Mouse (Mus musculus): ENCODE measurements at regions not wholly inside any gene's neighbourhood (a gene's known extent, or its start where the extent isn't known, plus 50 kb on each side); places are given as distances from the start of the nearest gene placed in this dataset.

DNA sequence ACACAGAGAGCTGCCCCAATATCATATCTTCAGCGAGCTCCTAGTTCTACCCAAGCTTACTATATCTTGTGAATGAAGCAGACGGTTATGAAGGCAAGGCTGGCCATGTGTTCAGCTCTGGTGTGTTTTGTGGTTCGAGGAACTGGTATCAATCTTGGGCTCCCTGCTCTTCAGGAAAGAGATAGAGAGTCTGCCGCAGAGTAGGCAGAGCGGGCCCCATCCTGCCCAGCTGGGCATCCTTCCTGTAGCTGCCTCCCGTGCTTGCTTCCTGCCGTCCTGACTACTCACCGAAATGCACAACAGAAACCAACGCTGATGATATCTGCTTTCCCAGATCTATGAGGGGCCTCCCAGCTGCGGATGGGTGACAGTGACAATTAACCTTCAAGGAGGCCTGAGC, 60.3 kb downstream of the Snrpe start:
- DNase-seq (ENCODE audit: low spot score): no peak

DNA sequence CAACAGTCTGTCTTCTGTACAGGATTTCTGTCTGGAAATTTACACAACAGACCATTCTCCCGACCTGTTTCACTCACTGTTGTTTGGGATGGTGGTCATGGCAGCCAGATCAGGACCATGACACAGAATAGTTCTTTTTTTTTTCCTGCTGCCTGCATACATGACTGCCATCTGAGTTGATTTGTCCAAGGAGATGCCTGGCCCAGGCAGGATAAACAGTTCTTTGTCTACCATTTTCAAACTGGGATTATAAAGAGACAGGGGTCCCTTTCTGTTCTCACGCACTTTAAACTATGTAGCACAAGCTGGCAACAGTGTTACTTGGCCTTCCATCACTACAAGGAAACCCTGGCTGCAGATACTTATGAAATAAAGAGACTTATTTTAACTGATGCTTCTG, 61.1 kb downstream of the Snrpe start:
- no peak for DNase-seq (ENCODE audit: low spot score)

- DNase-seq (ENCODE audit: low spot score): no peak
Measured at GRCm38 (mm10) chr1:133547541-133547940, 62.5 kb downstream of the Snrpe start.

DNA sequence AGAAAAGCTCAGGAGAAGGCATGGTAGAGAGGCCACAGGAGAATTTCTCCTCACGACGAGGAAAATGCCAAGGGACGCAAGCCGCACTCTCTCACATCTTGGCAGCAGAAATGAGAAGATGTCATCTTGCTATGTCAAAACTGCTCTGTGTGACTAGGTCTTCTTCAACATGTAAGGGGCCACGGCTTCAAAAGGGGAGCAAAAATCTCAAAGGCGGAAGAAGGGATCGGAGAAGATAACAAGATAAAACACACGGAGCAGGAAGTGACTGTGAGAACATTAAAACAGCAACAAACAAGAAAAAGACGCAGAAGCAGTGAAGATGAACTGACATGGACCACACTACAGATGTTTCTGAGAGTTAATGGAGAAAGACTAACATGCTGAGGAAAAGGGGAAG, 65.1 kb downstream of the Snrpe start:
- DNase-seq (ENCODE audit: low spot score): no peak

DNA sequence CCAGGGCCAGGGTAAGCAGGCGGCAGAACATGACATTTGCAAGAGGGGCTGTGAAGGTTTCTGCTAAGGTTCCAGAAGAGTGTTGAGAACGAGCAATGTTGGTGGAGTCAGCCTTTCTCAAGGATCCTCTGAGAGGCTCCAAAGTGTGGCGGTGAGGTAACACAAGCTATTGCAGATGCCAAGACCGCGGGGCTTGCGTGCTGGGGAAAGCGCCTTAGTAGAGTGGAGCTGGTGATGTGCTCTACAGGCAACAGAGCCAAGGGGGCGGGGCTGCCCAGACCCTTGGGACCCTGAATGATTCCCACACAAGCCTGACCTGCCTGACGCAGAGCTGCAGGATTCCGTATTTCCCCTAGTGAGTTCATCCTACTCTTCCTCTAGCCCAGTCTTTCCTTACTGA, 66.3 kb downstream of the Snrpe start:
- DNase-seq (ENCODE audit: low spot score): peak; percentile 49

DNA sequence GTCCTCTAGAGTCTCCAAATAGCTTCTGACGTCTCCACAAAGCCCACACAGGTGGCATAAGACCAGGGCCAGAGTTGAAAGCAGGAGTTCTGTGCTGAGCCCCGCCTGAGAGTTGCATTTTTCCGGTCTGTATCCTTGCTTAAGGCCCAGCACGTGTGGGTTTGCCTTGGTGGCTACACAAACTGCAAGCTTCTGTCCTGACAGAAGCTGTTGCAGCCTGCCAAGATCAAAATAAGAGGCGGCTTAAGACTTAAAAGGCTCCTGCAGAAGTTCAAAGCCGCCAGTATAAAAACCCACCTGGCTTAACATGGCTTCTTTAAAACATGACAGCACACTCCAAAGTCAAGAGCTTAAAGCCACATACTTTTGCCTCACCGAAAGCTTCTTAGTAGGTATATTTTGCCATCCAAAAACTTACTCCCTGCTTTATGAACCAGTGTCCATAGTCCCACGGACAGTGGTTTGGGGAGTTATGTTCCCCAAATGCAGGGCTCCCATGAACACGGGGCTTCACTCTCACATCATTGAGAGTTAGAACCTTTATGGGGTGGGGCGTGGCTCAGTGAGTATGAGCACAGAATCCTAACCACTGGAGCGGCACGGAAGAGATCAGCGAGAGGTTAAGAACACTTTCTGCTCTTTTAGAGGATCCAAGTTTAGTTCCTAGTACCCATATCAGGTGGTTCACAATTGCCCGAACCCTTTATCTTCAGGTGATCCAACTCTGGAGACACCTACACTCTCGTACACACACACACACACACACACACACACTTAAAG, 67.9 kb downstream of the Snrpe start:
- no peak for DNase-seq (ENCODE audit: low spot score)

DNA sequence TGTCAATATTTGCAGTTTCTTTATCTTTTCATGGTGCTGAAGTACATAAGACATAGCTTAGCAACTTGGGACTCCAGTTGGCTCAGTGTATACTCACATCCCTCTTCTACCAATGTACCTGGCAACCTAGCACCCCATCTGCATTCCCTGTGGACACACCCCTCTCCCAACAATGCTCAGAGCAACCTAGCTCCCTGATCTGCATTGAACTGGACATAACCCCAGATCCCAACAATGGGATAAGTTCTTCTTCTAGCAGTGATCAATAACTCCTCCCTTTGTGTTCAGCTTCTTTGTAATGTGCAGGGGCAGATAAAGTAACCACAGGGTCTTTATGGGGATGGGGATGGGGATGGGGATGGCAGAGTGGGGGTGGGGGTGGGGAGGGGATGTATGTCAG, 79.4 kb downstream of the Snrpe start:
- DNase-seq (ENCODE audit: low spot score): no peak

- DNase-seq (ENCODE audit: low spot score): no peak
Measured at GRCm38 (mm10) chr1:133529817-133530216, 80.3 kb downstream of the Snrpe start.

GRCm38 (mm10) chr1:133527651-133528385, 82.3 kb downstream of the Snrpe start:
- DNase-seq (ENCODE audit: low spot score): no peak

- DNase-seq (ENCODE audit: low spot score): no peak
Measured at GRCm38 (mm10) chr1:133522825-133523224, 87.3 kb downstream of the Snrpe start.

GRCm38 (mm10) chr1:133520652-133521051, 89.4 kb downstream of the Snrpe start:
- no peak for DNase-seq (ENCODE audit: low spot score)

- DNase-seq (ENCODE audit: low spot score): no peak
Measured at GRCm38 (mm10) chr1:133517020-133517419, 92.8 kb upstream of the Sox13 start.

- no peak for DNase-seq (ENCODE audit: low spot score)
Measured at GRCm38 (mm10) chr1:133504116-133504515, 79.9 kb upstream of the Sox13 start.

- no peak for DNase-seq (ENCODE audit: low spot score)
Measured at GRCm38 (mm10) chr1:133503336-133503735, 79.2 kb upstream of the Sox13 start.

- DNase-seq (ENCODE audit: low spot score): no peak
Measured at GRCm38 (mm10) chr1:133501016-133501415, 76.8 kb upstream of the Sox13 start.

DNA sequence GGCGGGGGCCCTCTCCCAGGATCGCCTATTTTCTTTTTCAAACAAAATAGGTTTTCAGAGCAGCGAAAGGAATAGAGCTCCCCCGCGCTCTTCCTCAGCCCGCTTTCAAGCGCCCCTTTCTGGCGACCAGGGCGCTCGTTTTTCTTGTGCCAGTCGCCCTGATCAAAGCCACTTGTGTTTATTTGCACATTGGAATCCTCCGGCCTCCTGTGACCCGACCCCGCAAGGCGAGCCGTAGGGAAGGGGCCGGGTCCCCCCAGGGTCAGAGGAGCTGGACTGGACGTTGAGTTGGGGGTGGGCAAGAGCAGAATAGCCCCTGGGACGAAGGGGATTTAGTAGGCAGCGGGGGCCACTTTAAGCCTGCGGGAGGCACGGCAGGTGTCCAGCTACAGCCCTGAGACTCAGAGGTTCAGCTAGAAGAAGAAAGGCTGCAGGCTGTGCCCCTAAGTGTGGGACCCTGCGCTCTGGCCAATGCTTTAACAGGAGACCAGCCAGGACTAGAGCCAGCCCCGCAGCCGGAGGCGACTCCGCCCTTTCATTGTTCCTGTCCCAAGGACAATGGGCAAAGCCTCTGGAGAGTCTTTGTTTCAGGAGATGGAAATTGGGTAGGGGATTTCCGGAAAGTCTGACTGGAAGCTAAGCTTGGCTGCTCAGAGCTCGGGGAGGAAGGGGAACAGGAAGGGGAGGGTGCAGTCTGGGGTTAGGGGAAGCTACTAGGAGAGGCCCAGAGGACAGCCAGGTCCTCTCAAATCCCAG, 69.0 kb upstream of the Sox13 start:
- peak; percentile 67 for DNase-seq (ENCODE audit: low spot score)

DNA sequence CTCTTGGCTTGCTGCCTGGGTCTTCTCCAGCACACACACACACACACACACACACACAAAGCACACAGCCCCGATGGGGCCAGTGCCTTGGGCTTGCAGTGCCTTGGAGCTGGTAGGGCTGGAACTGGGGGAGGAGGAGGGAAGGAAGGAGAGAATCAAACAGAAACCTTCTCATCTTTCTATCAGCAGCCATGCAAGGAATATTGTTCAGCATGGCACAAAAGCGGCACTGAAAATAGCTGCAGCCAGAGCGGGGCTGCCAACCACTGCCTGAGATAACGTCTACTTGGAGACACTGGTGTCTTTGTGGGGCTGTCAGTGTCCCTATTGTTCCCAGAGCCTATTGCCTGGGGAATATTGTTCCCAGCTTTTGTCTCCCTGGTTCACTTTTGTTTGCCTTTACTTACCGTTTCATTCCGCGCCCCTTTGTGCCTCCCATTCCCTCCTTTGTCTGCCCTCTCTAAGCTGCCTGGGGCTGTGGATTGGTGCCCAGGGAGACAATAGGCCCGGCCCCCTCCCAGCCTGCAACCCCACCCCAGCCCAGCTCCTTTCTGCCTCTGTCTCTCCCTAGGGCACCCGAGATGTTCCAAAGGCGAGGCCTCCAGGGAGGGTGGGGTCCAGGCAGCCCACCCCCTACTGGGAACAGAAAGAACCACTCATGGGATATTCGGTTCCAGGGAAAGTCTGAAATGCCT, 68.3 kb upstream of the Sox13 start:
- peak; percentile 65 for DNase-seq (ENCODE audit: low spot score)

DNA sequence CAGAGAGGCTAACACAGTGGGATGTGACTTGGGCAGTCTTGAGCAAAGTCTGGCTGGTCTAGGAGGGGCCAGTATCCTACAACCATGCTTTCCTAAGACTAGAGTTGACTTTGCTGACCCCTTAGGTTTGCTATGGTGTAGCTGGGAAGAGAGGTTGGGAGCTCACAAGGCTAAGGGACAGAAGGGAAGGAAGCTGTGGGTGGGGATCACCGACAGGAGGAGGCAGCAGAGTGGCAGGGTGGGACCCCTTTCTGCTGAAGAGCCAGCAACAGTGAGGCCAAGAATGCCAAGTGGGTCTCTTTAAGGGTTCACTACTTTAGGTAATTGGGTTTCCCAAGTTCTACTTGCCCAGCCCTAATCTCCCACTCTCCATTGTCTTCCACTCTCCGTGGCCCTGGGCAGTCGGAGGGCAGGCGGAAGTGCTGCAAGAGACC, 67.7 kb upstream of the Sox13 start:
- no peak for DNase-seq (ENCODE audit: low spot score)

- no peak for DNase-seq (ENCODE audit: low spot score)
Measured at GRCm38 (mm10) chr1:133487171-133487901, 63.2 kb upstream of the Sox13 start.

DNA sequence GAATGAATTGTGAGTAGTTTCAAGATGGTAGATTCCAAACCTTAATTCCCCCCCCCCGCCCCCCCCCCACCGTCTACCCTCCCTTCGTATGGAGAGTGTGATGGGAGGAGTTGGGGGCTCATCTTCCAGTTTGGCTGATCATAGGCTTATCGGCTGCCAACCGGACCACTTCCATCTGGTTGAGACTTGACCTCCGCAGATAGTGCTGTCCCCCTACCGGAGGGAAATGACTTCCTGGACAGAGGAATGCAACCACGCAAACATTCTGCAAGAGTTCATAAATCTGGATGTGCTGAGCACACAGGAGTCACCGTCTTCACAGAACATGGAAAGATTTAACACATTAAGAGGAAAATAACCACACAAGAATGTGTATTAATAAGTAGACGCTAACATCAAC, 62.2 kb upstream of the Sox13 start:
- DNase-seq (ENCODE audit: low spot score): no peak

DNA sequence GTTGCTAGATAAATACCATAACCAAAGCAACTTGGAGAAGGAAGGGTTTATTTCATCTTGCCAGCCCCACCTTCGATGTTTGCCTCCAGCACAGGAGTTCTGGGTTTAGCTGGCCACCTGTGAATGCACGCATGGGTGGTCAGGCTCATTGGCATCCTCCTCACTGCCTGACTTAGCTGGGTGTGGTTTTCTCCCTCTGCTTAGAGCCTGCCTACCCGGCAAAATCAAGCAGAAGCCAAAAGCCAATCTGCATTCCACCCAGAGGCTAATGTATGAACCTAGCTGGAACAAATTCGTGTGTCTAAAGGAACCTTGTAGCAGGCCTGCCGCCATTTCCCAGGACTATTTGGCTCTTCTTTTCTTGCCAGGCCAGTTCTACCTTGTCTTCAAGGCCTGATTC, 58.7 kb upstream of the Sox13 start:
- no peak for DNase-seq (ENCODE audit: low spot score)

DNA sequence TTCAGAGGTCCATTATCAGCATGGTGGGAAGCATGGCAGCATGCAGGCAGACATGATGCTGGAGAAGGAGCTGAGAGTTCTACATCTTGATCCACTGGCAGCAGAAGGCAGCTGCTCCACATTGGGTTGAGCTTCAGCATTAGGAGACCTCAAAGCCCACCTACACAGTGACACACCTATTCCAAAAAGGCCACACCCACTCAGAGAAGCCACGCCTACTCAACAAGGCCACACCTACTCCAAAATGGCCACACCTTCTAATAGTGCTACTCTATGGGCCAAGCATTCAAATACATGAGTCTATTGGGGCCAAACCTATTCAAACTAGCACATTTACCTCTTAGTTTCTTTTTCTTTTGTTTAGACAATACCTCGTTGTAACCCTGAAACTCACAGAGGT, 50.4 kb upstream of the Sox13 start:
- DNase-seq (ENCODE audit: low spot score): no peak

Data from testis, postnatal 10 days (tissue).